Mouse (Mus musculus) G1E (cell line): ENCODE data around the gene Hnrnpul1. TPM values are rescaled to one million over a fixed set of nuclear protein-coding genes. Genes with fewer than 3 reads are reported as not detected.

Source experiments
- ATAC-seq: 2 replicates; pipeline ENCODE4 v1.8.0; 2016; ENCODE audit warnings: mild to moderate bottlenecking; ENCODE audit not compliant: insufficient number of reproducible peaks, poor library complexity, low FRiP score, severe bottlenecking; ENCODE audit errors: extremely low read depth
- DNase-seq: peaks from one replicate; pipeline ENCODE4 v3.0.0; 2012; ENCODE audit warnings: low spot score
- H3K27me3 ChIP-seq: 2 replicates; pipeline ENCODE4 v1.6.1; 2012; ENCODE audit warnings: mild to moderate bottlenecking, low read length, inconsistent platforms; ENCODE audit not compliant: insufficient read depth
- H3K36me3 ChIP-seq: replicated peaks from 2 replicates; pipeline ENCODE3; 2012; ENCODE audit warnings: mild to moderate bottlenecking, inconsistent platforms
- H3K4me1 ChIP-seq: 2 replicates; pipeline ENCODE4 v1.6.1; 2012; ENCODE audit warnings: low read depth, low read length, inconsistent platforms, mixed read lengths; ENCODE audit not compliant: insufficient read depth
- H3K4me3 ChIP-seq: 2 replicates; pipeline ENCODE4 v1.5.1; 2012; ENCODE audit warnings: low read depth, mild to moderate bottlenecking, inconsistent platforms, low read length, moderate library complexity, mixed read lengths
- H3K9me3 ChIP-seq: replicated peaks from 2 replicates; pipeline ENCODE4 v1.6.1; 2012; ENCODE audit warnings: inconsistent platforms
- CTCF ChIP-seq: IDR thresholded peaks from 2 replicates; pipeline ENCODE4 v1.5.1; 2012; ENCODE audit warnings: low read depth, low read length, inconsistent platforms, mixed read lengths
- GATA1 ChIP-seq: IDR thresholded peaks from 2 replicates; pipeline ENCODE4 v1.6.1; 2012; ENCODE audit warnings: borderline replicate concordance, low read length, inconsistent platforms, mixed read lengths
- GATA2 ChIP-seq: IDR thresholded peaks from 2 replicates; pipeline ENCODE4 v1.6.1; 2012; ENCODE audit warnings: low read depth, low read length, inconsistent platforms, borderline replicate concordance
- POLR2AphosphoS5 ChIP-seq: IDR thresholded peaks from 2 replicates; pipeline ENCODE4 v1.6.1; 2012; ENCODE audit warnings: low read depth, low read length, inconsistent platforms; ENCODE audit not compliant: insufficient replicate concordance
- TAL1 ChIP-seq: conservative IDR thresholded peaks from 2 replicates; pipeline ENCODE4 v1.6.1; 2012; ENCODE audit warnings: low read depth, low read length, inconsistent platforms, mixed read lengths
- polyA plus RNA-seq: library from polyadenylated mRNA; stranded (reverse); fragments of >175 nt; gene quantifications from 2 replicates; pipeline ENCODE4 v1.2.3, GENCODE M21; 2012
- total RNA-seq, 2 experiments: library from RNA; stranded (forward) in 1 of 2; stranded (reverse) in 1 of 2; fragments of 200-1000 nt in 1 of 2; fragments of >200 nt in 1 of 2; fragmentation: Nextera tagmentation in 1 of 2; gene quantifications; 2 replicates each; pipeline ENCODE4 v1.2.3; 2014 to 2017

The Hnrnpul1 gene
- total and polyA plus RNA-seq, 3 experiments = 116 to 382 (median 375) TPM

DNA sequence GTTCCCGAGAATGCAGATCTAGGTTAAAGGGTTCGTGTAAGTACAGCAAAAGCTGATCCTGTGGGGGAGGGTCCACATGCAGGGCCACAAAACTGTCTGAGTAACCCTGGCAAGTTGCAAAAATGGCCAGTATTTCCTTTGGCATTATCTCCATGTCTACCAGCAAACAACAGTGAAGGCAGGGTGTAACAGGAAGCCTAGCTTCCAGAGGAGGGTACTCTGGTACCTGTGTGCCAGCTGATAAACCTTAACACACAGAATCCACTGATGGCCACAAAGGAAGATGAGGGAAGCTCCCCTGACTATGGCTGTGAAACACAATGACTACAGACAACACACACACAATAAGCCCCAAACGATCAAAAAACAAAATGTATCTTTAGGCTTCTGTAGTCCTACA, 16.3 kb downstream of the Hnrnpul1 start:
- Histone ChIP-seq H3K36me3 (peaks cover 95% of the 10 kb centered on the region), H3K4me1 (peaks cover 8% of the 10 kb centered on the region), H3K9me3 (no peaks in the 10 kb centered on the region), H3K27me3 (no peaks in the 10 kb centered on the region), H3K4me3 (no peak overlapping the region)
- ATAC-seq = no peak
- DNase-seq = no peak
- no peak for TF ChIP-seq GATA2
- no peak for TF ChIP-seq POLR2AphosphoS5
- no peak for TF ChIP-seq TAL1
- TF ChIP-seq GATA1 = no peak
- no peak for TF ChIP-seq CTCF

DNA sequence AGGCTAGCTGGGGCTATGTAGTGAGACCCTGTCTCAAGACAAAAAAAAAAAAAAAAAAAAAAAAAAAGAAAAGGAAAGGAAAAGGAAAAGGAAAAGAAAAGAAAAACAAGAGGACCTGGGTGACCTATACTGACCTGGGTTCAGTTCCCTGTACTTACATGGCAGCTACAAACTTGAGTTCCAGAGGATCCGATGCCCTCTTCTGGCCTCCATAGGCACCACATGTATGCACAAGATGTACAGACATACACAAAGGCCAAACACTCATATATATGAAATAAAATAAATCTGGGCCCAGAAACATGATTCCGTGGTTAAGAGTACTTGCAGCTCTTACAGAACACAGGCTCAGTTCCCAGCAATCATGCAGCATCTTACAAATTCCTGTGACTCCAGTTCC, 17.6 kb downstream of the Hnrnpul1 start:
- H3K4me3 ChIP-seq = no peak overlapping the region
- TF ChIP-seq TAL1 (no peak), POLR2AphosphoS5 (no peak), GATA1 (no peak), CTCF (no peak), GATA2 (no peak)
- no peaks in the 10 kb centered on the region for H3K27me3 ChIP-seq
- ATAC-seq (no peak), DNase-seq (no peak)
- H3K36me3 ChIP-seq = peaks cover 95% of the 10 kb centered on the region
- no peaks in the 10 kb centered on the region for H3K9me3 ChIP-seq
- peaks cover 9% of the 10 kb centered on the region for H3K4me1 ChIP-seq

DNA sequence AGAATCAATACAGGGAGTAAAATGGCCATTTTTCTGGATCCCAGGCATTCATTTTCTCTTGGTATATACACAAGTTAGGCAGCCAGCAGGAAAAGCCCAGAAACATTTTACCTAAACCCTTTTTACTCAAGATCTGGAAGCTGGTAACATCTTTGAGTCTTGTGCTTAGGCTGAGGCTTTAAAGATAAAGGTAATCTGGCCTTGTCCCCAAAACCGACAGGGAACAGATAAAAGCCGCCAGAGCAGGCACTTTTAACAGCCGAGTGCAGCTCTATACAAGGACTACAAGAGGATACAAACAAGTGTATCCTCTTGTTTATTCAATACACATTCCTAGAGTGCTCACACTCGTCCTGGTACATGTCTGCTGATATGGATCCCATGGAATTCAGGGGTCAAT, 19.6 kb downstream of the Hnrnpul1 start:
- no peaks in the 10 kb centered on the region for H3K9me3 ChIP-seq
- DNase-seq = no peak
- peaks cover 95% of the 10 kb centered on the region for H3K36me3 ChIP-seq
- peaks cover 17% of the 10 kb centered on the region for H3K4me1 ChIP-seq
- TF ChIP-seq GATA2 (no peak), CTCF (no peak), POLR2AphosphoS5 (no peak), TAL1 (no peak), GATA1 (no peak)
- no peaks in the 10 kb centered on the region for H3K27me3 ChIP-seq
- no peak for ATAC-seq
- no peak overlapping the region for H3K4me3 ChIP-seq

DNA sequence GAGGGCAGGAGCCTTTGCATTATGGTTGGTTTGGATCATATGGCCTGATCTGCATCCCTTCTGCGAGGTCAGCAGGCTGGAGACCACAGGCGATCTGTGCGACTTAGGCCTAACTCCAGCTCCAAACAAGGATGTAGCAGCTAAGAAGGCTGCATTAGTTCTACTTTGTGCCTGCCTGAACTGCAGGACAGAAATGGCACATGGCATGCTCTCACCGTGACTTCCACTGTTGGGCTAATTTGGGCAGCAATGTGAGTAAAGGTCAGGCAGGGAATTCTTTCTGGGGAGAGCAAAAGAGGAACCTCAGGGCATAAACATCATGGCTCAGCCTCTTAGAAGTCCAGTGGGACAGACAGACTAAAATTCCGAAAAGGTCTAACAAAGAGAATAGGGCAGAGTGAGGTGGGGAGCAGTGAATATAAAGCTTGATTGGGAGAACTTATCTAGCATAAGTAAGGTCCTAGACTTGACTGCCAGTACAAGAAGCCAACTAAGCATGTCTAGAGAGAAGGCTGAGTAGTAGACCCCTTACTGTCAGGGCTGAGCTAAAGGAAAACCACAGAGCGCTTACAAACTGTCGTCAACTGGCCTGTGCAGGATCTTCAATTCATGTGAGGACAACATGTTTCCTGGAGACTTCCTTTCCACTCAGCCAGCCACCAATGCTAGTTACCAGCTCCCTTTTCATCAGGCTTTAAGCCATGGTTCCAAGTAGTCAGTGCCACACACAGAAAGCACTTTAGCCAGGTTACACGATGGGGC, 23.1 kb downstream of the Hnrnpul1 start:
- TF ChIP-seq GATA1 (no peak), POLR2AphosphoS5 (no peak), GATA2 (no peak)
- Histone ChIP-seq H3K4me1 (peaks cover 30% of the 10 kb centered on the region), H3K9me3 (no peaks in the 10 kb centered on the region), H3K27me3 (no peaks in the 10 kb centered on the region), H3K4me3 (no peak overlapping the region), H3K36me3 (peaks cover 98% of the 10 kb centered on the region)
- no peak for DNase-seq
- ATAC-seq = no peak

DNA sequence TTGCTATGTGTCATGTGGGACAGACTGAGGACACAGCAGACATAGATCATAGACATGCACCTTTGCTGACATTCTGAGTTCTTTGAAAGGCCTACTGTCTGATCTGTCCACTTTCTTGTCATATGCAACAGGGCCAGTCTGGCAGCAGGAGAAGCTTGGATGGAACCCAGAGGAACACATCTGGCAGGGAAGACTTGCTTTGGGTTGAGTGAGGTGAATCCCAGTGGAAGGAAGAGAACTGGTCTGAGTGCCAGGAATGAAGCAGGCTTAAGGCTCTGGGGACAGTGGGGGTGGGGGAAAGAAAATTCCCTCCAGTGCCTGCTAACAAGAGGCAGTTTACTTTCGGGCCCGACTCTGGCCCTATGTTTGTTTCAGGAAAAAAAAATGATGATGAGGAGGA, 24.7 kb downstream of the Hnrnpul1 start:
- Histone ChIP-seq H3K4me1 (peaks cover 38% of the 10 kb centered on the region), H3K4me3 (no peak overlapping the region), H3K9me3 (no peaks in the 10 kb centered on the region), H3K27me3 (no peaks in the 10 kb centered on the region), H3K36me3 (peaks cover 98% of the 10 kb centered on the region)
- TF ChIP-seq POLR2AphosphoS5 = no peak
- TF ChIP-seq CTCF = no peak
- TF ChIP-seq GATA2 = no peak
- no peak for TF ChIP-seq GATA1
- TF ChIP-seq TAL1 = no peak
- DNase-seq (no peak), ATAC-seq (no peak)

DNA sequence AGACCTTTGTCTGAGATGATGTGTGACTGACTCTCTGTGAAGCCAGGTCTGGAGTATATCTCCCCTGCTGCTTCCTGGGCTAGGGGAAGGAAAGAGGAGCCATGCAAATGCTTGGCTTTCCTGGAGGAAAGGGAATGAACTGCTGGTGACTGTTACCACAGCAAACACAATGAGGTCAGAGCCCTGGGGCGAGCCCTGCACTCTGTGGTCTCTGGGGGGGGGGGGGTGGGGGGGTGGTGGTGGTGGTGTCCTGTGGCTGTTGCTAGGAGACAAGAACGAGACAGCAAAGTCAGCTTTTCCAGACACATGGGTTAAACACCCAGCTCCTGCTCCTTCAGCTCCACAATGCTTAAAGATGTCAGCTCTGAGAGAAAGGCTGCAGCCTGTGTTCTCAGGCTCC, 25.2 kb downstream of the Hnrnpul1 start:
- Histone ChIP-seq H3K9me3 (no peaks in the 10 kb centered on the region), H3K4me3 (no peak overlapping the region), H3K27me3 (no peaks in the 10 kb centered on the region), H3K36me3 (peaks cover 98% of the 10 kb centered on the region), H3K4me1 (peaks cover 41% of the 10 kb centered on the region)
- TF ChIP-seq GATA1 = no peak
- no peak for TF ChIP-seq POLR2AphosphoS5
- TF ChIP-seq CTCF = no peak
- TF ChIP-seq TAL1 = no peak
- DNase-seq (no peak), ATAC-seq (no peak)
